Mouse (Mus musculus) kidney, embryonic 15.5 days (tissue): Measurements from ENCODE around the gene Acsl5. TPM values are rescaled to one million over a fixed set of nuclear protein-coding genes. Genes with fewer than 3 reads are reported as not detected.

Experiments
- ATAC-seq: fragments of 200-750 bp; cut with Nextera tagmentation; replicated peaks from 2 replicates; pipeline ENCODE4 v1.8.0; 2017; ENCODE audit warnings: moderate TSS enrichment; ENCODE audit not compliant: low FRiP score
- H3K27ac ChIP-seq: fragments of 300-500 bp; sonication (generic); 2 replicates; pipeline ENCODE4 v1.5.1; 2015; ENCODE audit warnings: mild to moderate bottlenecking, inconsistent platforms
- H3K27me3 ChIP-seq: fragments of 300-500 bp; sonication (generic); 2 replicates; pipeline ENCODE4 v1.6.1; 2015; ENCODE audit warnings: inconsistent platforms
- H3K36me3 ChIP-seq: fragments of 300-500 bp; sonication (generic); 2 replicates; pipeline ENCODE4 v1.6.1; 2015; ENCODE audit warnings: inconsistent platforms
- H3K4me1 ChIP-seq: fragments of 300-500 bp; sonication (generic); 2 replicates; pipeline ENCODE4 v1.6.1; 2015; ENCODE audit warnings: inconsistent platforms
- H3K4me2 ChIP-seq: fragments of 300-500 bp; sonication (generic); 2 replicates; pipeline ENCODE4 v1.6.1; 2015; ENCODE audit warnings: moderate library complexity, mild to moderate bottlenecking, inconsistent platforms
- H3K4me3 ChIP-seq: fragments of 300-500 bp; sonication (generic); replicated peaks from 2 replicates; pipeline ENCODE4 v1.5.1; 2015; ENCODE audit warnings: mild to moderate bottlenecking, inconsistent platforms
- H3K9ac ChIP-seq: fragments of 300-500 bp; sonication (generic); 2 replicates; pipeline ENCODE4 v1.6.1; 2015; ENCODE audit warnings: mild to moderate bottlenecking, inconsistent platforms
- H3K9me3 ChIP-seq: fragments of 300-500 bp; sonication (generic); replicated peaks from 2 replicates; pipeline ENCODE4 v1.6.1; 2016; ENCODE audit warnings: inconsistent platforms
- WGBS: fragments of 180-500 bp; shearing (Covaris S2); methylation state at CpG from one replicate; pipeline ENCODE4 v1.1.7; 2015; ENCODE audit warnings: mixed read lengths; 5-methylcytosine and 5-hydroxymethylcytosine counted together
- polyA plus RNA-seq: library from polyadenylated mRNA; unstranded; fragments of >200 nt; fragmentation: Nextera tagmentation; extraction: Ambion mirVana; gene quantifications from 2 replicates; pipeline ENCODE4 v1.2.1, GENCODE M21; 2015

Acsl5 gene
- polyA plus RNA-seq, 1 experiment from 2014 or later = 51.2 TPM

DNA sequence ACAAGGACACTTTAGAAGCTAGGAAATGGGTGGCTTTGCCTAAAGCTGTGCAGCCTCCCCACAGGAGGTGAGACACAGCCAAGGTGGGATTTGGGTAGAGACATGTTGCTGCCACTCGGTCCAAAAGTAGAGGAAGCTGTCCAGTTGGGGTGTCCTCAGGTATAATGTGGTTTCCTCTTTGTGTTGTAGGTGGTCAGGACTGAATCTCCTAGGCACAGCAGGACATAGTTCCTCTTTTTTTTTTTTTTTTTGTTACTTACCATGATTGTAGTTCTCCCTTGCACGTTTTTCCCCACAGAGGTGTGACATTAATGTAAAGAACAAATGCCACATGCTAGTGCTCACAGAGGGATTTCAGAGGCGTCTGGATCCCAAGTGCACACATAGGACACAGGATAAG is 13.5 kb downstream of the Acsl5 start:
- Histone ChIP-seq H3K9ac (no peak overlapping the region), H3K4me2 (no peak overlapping the region), H3K4me1 (peaks cover 35% of the 10 kb centered on the region), H3K4me3 (no peak overlapping the region), H3K27ac (no peak overlapping the region), H3K9me3 (no peaks in the 10 kb centered on the region), H3K36me3 (peaks cover 6% of the 10 kb centered on the region), H3K27me3 (no peaks in the 10 kb centered on the region)
- 75% methylated on average over 3 of the region's 3 CpGs for WGBS
- ATAC-seq = no peak

DNA sequence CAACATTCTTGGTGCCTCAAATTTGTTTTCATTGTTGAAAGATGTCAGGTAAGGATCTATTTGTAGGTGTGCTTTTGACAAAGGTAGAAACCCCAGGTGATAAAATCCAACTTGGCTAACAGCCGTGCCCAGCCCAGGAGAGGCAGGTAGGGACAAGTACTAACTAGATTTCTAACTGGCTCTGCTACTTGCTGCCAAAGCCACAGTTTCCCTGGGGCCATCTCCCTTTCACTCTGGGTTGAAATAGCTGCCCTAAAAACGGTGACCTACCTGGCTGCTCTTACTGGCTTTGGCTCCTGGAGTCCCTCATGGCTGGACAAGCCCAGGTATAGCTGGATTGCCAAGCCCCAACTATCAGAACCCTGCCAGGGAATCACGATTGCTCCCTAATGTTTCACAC is 15.0 kb downstream of the Acsl5 start:
- Histone ChIP-seq H3K27ac (peak overlapping the region; percentile 74), H3K9me3 (no peaks in the 10 kb centered on the region), H3K4me1 (peaks cover 41% of the 10 kb centered on the region), H3K36me3 (peaks cover 6% of the 10 kb centered on the region), H3K27me3 (no peaks in the 10 kb centered on the region), H3K4me2 (no peak overlapping the region), H3K4me3 (no peak overlapping the region), H3K9ac (no peak overlapping the region)
- WGBS = 77% methylated on average over 3 of the region's 3 CpGs
- no peak for ATAC-seq

DNA sequence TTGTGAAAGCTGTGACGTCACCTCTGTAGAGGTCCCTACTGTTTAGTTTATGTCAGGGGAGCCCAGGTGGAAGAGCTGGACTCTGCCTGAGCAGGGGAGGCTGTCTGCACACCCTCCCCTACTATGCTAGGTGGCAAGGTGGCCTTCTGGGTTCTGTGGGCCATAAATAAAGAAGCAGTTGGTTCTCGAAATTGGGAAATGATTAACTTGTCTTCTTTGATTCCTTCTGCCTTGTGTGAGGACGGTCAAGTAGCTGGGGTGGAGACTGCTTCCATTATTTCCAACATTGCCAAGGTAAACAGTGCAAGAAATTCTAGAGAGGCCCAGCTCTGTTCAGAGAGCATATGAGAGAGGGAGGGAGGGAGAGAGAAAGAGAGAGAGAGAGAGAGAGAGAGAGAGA is 16.4 kb downstream of the Acsl5 start:
- peak; percentile 57 for ATAC-seq
- Histone ChIP-seq H3K27me3 (no peaks in the 10 kb centered on the region), H3K36me3 (peaks cover 12% of the 10 kb centered on the region), H3K9ac (no peak overlapping the region), H3K4me3 (no peak overlapping the region), H3K4me2 (peak overlapping the region; percentile 21; the same call in 1 of the 2 replicates), H3K27ac (peak overlapping the region; percentile 74), H3K9me3 (no peaks in the 10 kb centered on the region), H3K4me1 (peaks cover 41% of the 10 kb centered on the region)
- WGBS = 38% methylated on average over 3 of the region's 3 CpGs

DNA sequence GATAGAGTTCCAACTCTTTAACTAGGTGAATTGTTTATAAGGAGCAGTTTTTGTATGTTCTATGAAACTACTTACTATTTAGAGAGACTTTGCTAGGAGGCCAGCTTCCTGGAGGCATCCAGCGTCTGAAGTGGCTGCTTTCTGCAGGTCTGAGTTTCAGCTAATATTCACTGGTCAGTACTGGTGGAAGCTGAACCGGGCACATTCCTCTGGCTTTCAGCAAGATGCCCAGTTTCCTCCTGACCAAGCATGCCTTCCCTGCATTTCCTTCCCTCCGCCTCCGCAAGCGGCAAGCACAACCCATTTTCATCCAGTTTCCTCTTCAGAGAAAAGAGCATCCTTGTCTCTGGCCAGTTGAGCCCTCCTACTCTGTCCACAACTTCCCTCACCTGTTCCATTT is 17.3 kb downstream of the Acsl5 start:
- WGBS = 71% methylated on average over 5 of the region's 5 CpGs
- Histone ChIP-seq H3K4me2 (no peak overlapping the region), H3K9me3 (no peaks in the 10 kb centered on the region), H3K27me3 (no peaks in the 10 kb centered on the region), H3K4me3 (no peak overlapping the region), H3K4me1 (peaks cover 41% of the 10 kb centered on the region), H3K9ac (no peak overlapping the region), H3K27ac (peak overlapping the region; percentile 74), H3K36me3 (peaks cover 16% of the 10 kb centered on the region)
- 0 out of 2 replicates have a peak, but pooled peaks have one; percentile 26 for ATAC-seq

DNA sequence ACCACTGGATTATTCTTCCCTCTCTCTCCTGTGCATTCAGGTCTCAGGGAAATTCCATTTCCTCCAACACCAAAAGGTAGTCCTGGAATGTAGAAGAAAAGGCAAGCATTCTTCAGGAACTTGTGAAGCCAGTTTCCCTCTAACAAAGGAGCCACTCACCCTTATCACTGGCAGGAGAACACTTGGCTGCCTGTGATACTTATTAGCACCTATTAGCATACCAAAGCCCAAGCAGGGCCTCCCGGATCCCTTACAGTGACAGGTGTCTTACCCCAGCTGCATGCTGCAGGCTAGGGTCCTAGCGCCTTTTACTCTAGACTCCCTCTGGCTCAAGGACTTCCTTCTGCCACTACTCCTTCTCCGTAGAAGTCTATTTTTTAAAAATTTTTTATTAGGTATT is 19.7 kb downstream of the Acsl5 start:
- Histone ChIP-seq H3K4me3 (no peak overlapping the region), H3K36me3 (peaks cover 20% of the 10 kb centered on the region), H3K4me1 (peaks cover 41% of the 10 kb centered on the region), H3K4me2 (no peak overlapping the region), H3K27me3 (no peaks in the 10 kb centered on the region), H3K9ac (no peak overlapping the region), H3K9me3 (no peaks in the 10 kb centered on the region), H3K27ac (peak overlapping the region; percentile 74)
- WGBS = 43% methylated on average over 3 of the region's 3 CpGs
- ATAC-seq = peak; percentile 70; the same call in 1 of the 2 replicates

DNA sequence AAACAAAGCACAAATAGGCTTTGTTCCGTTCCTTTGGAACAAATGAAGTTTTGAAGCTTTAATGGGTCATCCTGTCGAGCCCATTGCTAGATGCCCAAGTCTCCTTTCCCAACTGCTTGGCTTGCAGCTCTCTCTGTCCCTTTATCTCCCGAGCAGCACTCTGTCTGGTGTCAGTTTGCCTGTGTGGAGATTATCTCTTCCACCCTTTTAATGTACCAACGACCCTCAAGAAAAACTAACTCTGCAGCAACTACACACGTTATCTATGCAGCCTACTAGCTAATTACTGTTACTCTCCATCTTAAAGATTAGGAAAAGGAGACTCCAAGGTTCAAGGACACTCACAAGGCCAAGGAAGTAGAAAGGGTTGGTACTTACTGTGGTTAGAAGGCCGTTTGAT is 21.6 kb downstream of the Acsl5 start:
- Histone ChIP-seq H3K9me3 (no peaks in the 10 kb centered on the region), H3K4me3 (no peak overlapping the region), H3K4me2 (no peak overlapping the region), H3K27ac (no peak overlapping the region), H3K9ac (no peak overlapping the region), H3K4me1 (peaks cover 26% of the 10 kb centered on the region), H3K36me3 (peaks cover 32% of the 10 kb centered on the region), H3K27me3 (no peaks in the 10 kb centered on the region)
- 82% methylated on average over 6 of the region's 6 CpGs for WGBS
- no peak for ATAC-seq

DNA sequence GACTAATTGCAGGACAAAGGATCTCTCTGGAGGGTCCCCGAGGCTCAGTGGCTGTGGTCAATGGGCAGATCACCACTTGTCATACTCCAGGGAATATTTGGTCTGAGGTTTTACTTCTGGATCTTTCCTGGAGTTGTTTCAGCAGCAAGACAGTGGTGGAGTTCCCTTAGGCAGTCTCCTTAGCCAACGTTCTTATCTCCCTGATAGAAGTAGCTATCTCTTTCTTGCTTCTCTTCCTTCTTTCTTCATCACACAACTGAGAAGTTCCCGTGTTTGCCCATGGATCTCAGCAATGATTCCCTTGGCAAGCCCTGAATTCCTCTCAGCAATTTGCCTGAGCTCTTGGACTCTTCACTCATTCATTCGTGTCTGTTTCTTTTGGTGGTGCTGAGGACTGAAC is 24.4 kb downstream of the Acsl5 start:
- H3K27me3 ChIP-seq = no peaks in the 10 kb centered on the region
- no peak overlapping the region for H3K9ac ChIP-seq
- 0 out of 2 replicates have a peak, but pooled peaks cover 2% of the 10 kb centered on the region for H3K4me1 ChIP-seq
- H3K36me3 ChIP-seq = peaks cover 44% of the 10 kb centered on the region
- H3K27ac ChIP-seq = no peak overlapping the region
- ATAC-seq = no peak
- WGBS = 81% methylated on average over 4 of the region's 4 CpGs
- H3K9me3 ChIP-seq = no peaks in the 10 kb centered on the region
- no peak overlapping the region for H3K4me3 ChIP-seq
- no peak overlapping the region for H3K4me2 ChIP-seq

DNA sequence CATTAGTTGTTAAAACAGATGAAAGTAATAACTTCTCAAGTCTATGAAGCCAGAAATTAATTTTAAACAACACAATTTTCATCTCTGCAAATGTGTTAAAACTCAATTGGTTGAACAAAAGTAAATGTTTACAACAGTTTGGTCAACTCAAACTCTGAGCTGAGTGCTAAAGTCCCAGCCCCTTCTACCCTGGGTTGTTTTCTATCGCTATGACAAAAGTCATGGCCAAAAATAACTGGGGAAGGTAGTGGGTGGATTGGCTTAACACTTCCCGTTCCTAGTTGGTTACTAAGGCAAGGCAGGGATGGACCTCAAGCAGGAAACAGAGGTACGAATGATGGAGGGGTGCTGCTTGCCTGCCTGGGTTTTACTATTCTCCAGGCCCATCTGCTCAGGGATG is 25.0 kb downstream of the Acsl5 start:
- ATAC-seq = no peak
- Histone ChIP-seq H3K36me3 (peaks cover 51% of the 10 kb centered on the region), H3K9me3 (no peaks in the 10 kb centered on the region), H3K9ac (no peak overlapping the region), H3K4me2 (no peak overlapping the region), H3K27me3 (no peaks in the 10 kb centered on the region), H3K4me3 (no peak overlapping the region), H3K4me1 (no peaks in the 10 kb centered on the region), H3K27ac (no peak overlapping the region)
- WGBS = 88% methylated on average over 3 of the region's 3 CpGs

DNA sequence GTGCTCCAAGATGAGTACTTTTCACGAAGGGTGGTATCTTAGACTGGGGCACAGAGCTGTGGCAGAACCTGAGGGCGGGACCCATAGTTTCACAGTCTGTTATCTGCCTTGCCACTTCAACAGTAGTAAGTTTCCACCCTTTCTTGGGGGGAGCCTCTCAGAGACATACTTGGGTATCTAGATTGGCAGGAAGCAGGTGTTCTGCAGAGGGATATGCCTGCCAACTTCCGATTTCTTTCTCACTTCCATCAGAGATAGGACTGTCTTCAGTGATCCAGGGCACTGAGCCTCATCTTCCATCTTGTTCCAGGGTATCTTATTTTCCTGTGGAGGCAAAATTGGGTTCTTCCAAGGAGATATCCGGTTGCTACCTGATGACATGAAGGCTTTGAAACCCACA is 32.4 kb downstream of the Acsl5 start:
- Histone ChIP-seq H3K4me2 (no peak overlapping the region), H3K27ac (no peak overlapping the region), H3K27me3 (no peaks in the 10 kb centered on the region), H3K9ac (no peak overlapping the region), H3K4me3 (no peak overlapping the region), H3K9me3 (no peaks in the 10 kb centered on the region), H3K36me3 (peaks cover 78% of the 10 kb centered on the region), H3K4me1 (no peaks in the 10 kb centered on the region)
- ATAC-seq = peak; percentile 58; the same call in 1 of the 2 replicates
- WGBS = 88% methylated on average over 4 of the region's 4 CpGs

DNA sequence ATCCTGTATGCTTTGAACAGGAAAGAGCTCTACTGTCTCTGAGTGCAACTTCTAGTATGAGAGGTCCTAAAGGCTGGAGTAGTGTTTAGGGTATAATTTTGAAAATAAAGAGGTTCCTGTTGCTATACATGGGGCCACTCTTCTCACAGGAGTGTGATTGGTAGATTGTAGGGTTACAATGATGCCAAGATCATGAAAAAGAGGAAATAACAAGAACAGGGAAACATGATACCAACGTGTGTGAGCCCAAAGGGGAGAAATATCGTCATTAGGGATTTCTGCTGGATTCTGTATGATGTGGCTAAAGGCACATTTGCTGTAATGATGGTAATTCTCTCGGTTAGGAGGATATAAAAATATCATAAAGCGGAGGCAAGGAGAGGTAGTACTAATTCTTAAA is 34.3 kb downstream of the Acsl5 start:
- no peaks in the 10 kb centered on the region for H3K9me3 ChIP-seq
- H3K36me3 ChIP-seq = peaks cover 82% of the 10 kb centered on the region
- WGBS = 87% methylated on average over 4 of the region's 4 CpGs
- H3K4me2 ChIP-seq = no peak overlapping the region
- no peaks in the 10 kb centered on the region for H3K4me1 ChIP-seq
- H3K4me3 ChIP-seq = no peak overlapping the region
- H3K9ac ChIP-seq = no peak overlapping the region
- no peaks in the 10 kb centered on the region for H3K27me3 ChIP-seq
- no peak for ATAC-seq
- H3K27ac ChIP-seq = no peak overlapping the region

DNA sequence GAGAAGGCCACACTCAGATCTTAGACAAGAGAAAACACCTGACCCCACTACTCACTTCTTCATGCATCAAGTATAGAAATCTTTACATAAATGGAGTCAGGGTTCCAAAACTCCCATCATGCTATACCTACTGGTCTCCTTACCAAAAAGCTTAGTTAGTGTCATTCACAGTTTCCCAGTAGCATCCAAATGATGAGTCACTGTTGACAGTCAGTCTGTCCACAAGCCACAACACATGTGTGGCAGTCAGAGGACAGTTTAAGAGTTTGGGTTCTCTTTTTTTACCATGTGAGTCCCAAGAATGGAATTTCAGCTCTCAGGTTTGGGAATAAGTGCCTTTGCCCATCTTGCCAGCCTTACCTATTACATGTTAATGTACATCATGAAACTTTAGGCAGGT is 37.2 kb downstream of the Acsl5 start:
- Histone ChIP-seq H3K27me3 (no peaks in the 10 kb centered on the region), H3K4me1 (no peaks in the 10 kb centered on the region), H3K9me3 (no peaks in the 10 kb centered on the region), H3K27ac (no peak overlapping the region), H3K4me3 (no peak overlapping the region), H3K36me3 (peaks cover 78% of the 10 kb centered on the region), H3K9ac (no peak overlapping the region), H3K4me2 (no peak overlapping the region)
- ATAC-seq = no peak

- WGBS = 88% methylated on average over 2 of the region's 2 CpGs
- H3K27me3 ChIP-seq = no peaks in the 10 kb centered on the region
- no peak overlapping the region for H3K27ac ChIP-seq
- H3K4me3 ChIP-seq = no peak overlapping the region
- H3K4me1 ChIP-seq = no peaks in the 10 kb centered on the region
- no peak overlapping the region for H3K9ac ChIP-seq
- H3K9me3 ChIP-seq = no peaks in the 10 kb centered on the region
- H3K4me2 ChIP-seq = no peak overlapping the region
- H3K36me3 ChIP-seq = peaks cover 83% of the 10 kb centered on the region
- ATAC-seq = no peak
Observed at GRCm38 (mm10) chr19:55290621-55291270, 39.0 kb downstream of the Acsl5 start.

- no peaks in the 10 kb centered on the region for H3K9me3 ChIP-seq
- 90% methylated on average over 2 of the region's 2 CpGs for WGBS
- H3K4me3 ChIP-seq = no peak overlapping the region
- no peaks in the 10 kb centered on the region for H3K4me1 ChIP-seq
- no peak overlapping the region for H3K4me2 ChIP-seq
- ATAC-seq = no peak
- no peaks in the 10 kb centered on the region for H3K27me3 ChIP-seq
- H3K9ac ChIP-seq = no peak overlapping the region
- peaks cover 87% of the 10 kb centered on the region for H3K36me3 ChIP-seq
- no peak overlapping the region for H3K27ac ChIP-seq
Observed at GRCm38 (mm10) chr19:55292210-55292850, 40.6 kb downstream of the Acsl5 start.
